Mouse (Mus musculus) ovary, postnatal 10 days (tissue): ENCODE results near the gene Rasgrf2.

Experiments
- DNase-seq: peaks from one replicate; pipeline ENCODE4 v3.0.0; 2022; ENCODE audit warnings: low spot score

Gene Rasgrf2

DNA sequence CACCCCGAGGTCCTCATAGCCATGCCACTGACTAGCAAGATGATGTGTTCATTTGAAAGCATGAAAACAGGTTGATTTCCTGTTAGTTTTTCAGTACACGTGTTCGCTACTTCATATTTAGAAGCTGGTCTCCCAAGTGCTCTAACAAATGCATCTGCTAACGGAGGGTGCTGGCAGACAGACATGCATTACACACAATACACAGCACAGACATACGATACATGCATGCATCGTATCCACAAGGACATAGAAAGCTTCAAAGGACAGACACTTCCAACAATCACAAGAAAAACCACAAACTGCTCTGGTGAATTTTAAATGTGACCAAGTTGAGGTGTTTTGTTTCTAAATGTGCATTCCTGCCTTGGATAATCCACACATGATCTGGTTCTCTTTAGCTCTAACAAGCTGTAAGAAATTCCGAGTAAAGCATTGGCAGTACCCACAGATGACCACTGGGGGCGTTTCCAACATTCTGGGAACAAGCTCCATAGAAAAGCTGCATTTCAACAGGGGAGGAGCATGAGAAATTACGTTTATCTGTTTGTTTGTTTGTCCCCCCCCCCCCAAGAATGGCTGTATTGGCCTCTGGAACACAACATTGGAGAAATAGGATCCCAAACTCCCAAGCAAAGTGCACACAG is 249.5 kb downstream of the Rasgrf2 start:
- DNase-seq: no peak

DNA sequence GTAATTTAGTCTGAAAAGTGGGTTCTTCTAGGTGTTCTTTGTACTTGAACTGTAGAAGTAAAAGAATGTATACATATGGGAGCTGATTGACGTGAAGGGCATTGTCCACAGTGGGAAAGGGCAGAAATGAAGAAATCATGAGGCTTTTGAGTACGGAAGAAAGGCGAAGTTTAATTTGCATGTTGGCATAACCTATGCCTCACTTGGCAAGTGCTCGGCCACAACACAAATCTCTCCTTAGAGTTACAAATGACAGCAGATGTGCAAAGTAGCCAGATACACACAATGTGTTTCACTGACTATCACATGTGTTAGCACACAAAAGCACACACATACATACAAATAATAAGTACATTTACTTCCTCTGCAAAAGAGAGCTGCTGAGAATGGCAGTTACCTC is 251.2 kb downstream of the Rasgrf2 start:
- DNase-seq: no peak

DNA sequence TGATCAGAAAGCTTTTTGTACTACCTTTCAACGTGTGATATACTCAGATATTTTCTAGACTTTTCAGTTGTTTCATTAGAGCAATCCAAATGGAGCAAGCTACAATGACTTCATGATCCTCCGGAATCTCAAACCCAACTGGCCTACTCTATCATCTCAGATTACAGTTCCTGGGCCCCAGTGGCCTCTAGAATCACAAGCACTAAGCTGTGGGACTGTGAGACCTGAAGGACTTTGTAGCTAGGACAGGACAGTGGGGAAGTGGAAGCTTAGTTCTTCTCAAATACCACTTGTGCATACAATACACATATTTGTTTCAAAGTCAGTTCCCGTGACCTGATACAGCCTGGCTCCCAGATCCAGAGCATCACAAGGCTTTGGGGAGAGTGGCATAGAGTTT is 253.5 kb downstream of the Rasgrf2 start:
- no peak for DNase-seq

DNA sequence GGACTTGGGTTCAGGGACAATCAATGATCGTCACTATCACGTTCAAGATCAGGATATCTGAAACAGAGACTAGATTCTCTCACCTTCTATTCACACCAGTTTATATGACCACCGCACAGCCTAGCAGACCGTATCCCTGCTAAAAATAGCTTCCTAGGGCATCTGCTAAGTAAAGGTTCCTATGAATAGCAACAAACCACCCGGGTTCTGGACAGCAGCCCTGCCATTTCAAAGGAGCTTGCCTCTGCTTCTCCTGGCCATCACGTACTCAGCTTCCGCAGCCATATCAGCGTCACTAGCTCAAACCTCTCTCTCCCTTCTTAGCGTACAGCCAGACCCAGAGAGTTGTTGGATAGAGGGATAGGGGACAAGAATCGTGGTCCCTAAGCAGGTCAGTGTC is 254.1 kb downstream of the Rasgrf2 start:
- no peak for DNase-seq

DNA sequence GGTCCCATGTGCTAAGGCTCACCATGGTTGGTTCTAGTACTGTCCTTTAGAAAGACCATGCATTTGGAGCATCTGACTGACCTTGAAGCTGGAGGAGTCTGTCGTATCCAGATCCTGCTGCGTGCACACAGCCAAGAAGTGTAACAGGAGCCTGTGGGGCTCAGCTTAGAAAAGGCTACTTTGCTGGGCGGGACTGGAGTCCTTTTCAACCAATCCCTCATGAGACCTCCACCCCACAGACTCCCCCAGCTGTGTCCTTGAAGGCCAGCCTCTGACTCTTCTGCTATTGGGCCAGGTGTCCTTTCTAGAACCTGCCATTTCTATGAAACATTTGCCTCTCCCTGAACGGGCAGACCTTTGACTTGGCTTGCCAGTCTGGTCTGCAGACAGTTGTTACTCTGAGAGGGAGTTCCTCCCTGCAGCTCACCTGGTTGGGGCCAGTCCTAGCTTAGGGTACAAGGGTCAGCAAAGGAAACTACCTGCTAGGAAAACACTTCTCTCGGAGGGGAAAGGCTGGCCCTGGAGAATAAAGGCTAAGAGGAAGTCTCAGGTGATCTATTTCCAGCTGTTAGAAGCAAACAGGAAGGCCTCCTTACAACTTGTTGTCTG is 254.6 kb downstream of the Rasgrf2 start, which contains the start of gene Ckmt2:
Gene Ckmt2 (minus strand): TSS at position 145 of the 609 bp plus-strand sequence.
- no peak for DNase-seq

DNA sequence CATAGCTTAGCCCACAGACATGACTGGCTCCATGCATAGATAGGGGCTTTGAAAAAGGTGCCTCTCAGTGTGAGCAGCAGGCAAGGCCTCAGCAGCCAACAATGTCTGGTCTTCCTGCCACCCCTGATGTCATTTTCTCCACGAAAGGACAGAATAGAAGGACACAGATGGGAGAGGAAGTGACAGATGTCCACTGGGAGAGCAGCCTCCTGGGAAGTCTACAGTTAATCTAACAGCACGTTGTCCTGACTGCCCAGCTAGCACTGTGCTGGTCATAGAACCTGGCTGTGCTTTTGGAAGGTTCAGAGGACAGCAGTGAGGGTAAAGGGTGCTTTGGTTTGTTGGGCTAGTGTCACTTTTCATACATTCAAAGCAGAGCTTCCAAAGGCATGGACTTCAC is 255.9 kb downstream of the Rasgrf2 start:
- no peak for DNase-seq

DNA sequence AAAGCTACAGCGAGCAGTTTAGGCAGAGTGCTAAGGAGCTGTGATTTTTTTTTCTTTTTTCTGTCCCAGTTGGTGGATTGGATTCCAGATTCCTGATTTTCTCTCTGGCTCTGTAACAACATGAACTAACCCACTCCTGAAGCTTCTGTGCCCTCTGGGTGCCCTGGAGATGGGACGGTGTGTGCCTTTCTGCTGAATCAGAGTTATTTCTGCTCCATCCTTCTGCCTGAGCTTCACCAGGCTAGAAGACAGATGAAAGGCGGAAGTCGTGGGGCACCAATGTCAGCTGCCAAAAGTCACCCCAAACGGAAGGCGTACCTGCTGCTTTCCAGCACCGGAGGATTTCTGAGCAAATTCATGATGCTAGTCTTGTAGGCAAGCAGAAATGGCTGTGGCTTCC is 256.9 kb downstream of the Rasgrf2 start:
- DNase-seq: no peak

DNA sequence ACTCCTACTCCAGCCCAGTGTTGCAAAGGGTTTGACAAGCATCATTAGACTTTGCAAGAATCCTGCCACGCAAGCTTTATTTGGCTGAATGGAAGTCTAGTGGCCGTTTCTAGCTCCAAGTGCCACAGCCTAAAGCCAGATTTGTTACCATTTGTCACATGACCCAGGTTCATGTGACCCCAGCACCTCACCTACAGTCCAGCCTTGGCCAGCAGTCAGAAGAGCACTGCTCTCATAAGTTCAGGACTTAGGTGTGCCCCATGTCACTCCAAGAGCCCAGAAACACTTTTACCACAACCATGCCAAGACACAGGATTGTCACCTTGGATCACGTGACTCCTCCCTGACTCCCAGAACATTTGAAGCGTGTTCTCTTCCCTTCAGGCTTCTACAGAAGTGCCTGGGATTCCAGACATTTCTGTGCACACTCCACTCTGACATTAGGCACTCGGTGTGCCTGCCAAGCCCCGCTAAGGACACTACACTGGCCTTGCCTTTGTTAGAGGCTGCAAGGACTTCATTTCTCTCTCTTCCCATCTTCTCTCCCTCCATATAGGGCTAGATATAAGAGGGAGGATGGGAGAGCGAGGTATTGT is 257.6 kb downstream of the Rasgrf2 start:
- no peak for DNase-seq

DNA sequence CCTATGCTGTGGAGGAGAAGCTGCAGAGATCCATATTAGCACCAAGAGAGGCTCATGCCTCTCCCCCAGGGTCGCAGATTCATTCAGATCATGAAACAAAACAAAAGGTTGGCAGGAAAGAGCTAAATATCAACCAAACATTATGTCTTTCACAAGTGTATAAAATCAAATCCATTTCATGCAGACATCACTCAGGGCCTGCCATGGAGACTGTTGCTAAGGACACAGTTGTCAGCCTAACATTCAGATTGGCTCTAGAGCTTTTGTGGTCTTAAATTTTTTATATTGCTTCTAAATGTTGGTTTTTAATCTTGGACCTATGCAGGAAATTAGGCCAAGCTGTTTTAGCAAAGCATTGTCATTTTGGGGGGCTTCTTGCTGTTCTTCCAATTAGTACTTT is 262.9 kb downstream of the Rasgrf2 start:
- no peak for DNase-seq

DNA sequence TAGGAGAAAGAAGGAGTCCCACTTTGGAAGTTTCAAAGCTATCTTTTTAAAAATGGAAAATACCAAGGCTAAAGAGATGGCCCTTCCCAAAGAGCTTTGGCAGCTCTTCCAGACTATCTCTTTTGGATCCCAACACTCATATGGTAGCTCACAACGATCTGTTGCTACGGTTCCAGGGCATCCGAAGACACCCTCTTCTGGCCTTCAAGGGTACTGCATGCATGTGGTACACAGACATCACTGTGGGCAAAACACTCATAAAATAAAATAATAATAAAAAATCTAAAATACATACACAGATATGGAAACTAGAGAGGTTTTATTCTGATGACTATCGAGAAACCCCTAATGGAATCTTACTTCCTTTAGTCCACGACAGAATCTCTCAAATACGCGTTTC is 272.6 kb downstream of the Rasgrf2 start:
- no peak for DNase-seq

DNA sequence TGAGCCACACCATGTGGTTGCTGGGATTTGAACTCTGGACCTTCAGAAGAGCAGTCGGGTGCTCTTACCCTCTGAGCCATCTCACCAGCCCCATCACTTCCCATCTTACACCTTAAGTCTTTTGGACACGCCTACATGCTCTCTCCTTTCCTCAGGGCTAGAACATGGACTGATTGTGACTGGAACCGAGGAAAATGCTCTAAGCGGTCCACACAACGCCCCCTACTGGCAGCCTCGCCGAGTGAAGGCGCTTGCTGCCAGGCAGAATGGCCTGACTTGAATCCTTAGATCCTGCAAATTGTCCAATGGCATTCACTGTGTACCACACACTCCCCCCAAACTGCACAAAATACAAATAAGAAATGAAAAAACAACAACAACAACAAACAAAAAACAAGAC is 274.0 kb downstream of the Rasgrf2 start:
- no peak for DNase-seq

DNA sequence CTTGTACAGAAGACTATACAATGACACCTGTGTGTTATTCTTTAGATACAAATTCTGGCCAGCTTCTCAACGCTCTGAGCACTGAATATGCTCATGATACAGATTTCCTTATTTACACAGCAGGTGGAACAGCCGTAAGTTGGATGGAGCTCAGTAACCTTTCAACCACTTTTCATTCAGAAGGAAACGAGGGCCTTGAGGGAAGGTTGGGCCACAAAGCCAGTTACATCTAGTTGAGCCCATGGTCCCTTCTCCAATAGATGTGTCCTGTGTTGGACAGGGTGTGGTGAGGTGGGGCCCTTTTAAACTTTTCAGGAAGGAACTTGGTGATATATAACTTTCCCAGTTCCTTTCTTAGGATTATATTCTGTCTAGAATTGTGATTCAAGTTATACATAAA is 277.0 kb downstream of the Rasgrf2 start:
- no peak for DNase-seq
